Mouse (Mus musculus): ENCODE results near the gene Dpm2. TPM values are rescaled to one million over a fixed set of nuclear protein-coding genes. Genes with fewer than 3 reads are reported as not detected.

The Dpm2 gene
- polyA plus RNA-seq, 1 experiment from 2014 or later: 112 TPM

- Histone ChIP-seq H3K27ac (ENCODE audit: low read length) (peak overlapping the region; percentile 97), H3K27me3 (replicated peaks; ENCODE audit: insufficient read depth, low read length) (no peaks in the 10 kb centered on the region), H3K4me3 (ENCODE audit: low read depth, low read length) (peak overlapping the region; percentile 85), H3K36me3 (ENCODE audit: insufficient read depth, low read length) (no peaks in the 10 kb centered on the region), H3K4me1 (ENCODE audit: insufficient read depth, low read depth, low read length) (peaks cover 33% of the 10 kb centered on the region), H3K9me3 (ENCODE audit: low read length) (no peaks in the 10 kb centered on the region), H3K4me2 (replicated peaks; ENCODE audit: low read depth, low read length) (peak overlapping the region; percentile 87), H3K9ac (replicated peaks; ENCODE audit: low read depth) (peak overlapping the region; percentile 86)
- no peak for TF ChIP-seq EP300 (IDR thresholded peaks at IDR 0.05)
- no peak; the same call in none of the 2 replicates for TF ChIP-seq CTCF (IDR thresholded peaks at IDR 0.05)
- DNase-seq (ENCODE audit: low spot score) (peak; percentile 65), ATAC-seq (no peak)
- WGBS: 3% methylated on average over 11 of the region's 11 CpGs
Observed at GRCm38 (mm10) chr2:32536634-32537359, 33.9 kb upstream of the Dpm2 start.

GRCm38 (mm10) chr2:32537360-32537905 is 33.2 kb upstream of the Dpm2 start:
- peak; percentile 59 for DNase-seq (ENCODE audit: low spot score)
- no peaks in the 10 kb centered on the region for H3K9me3 ChIP-seq (ENCODE audit: low read length)
- H3K4me2 ChIP-seq (replicated peaks; ENCODE audit: low read depth, low read length): peak overlapping the region; percentile 87
- H3K27me3 ChIP-seq (replicated peaks; ENCODE audit: insufficient read depth, low read length): no peaks in the 10 kb centered on the region
- no peak for TF ChIP-seq CTCF (IDR thresholded peaks at IDR 0.05)
- TF ChIP-seq EP300 (IDR thresholded peaks at IDR 0.05): 0 out of 2 replicates have a peak, but pooled peaks have one; percentile 20
- ATAC-seq: no peak
- 9% methylated on average over 9 of the region's 9 CpGs for WGBS
- peak overlapping the region; percentile 97 for H3K27ac ChIP-seq (ENCODE audit: low read length)
- H3K4me1 ChIP-seq (ENCODE audit: insufficient read depth, low read depth, low read length): peaks cover 33% of the 10 kb centered on the region
- H3K9ac ChIP-seq (replicated peaks; ENCODE audit: low read depth): peak overlapping the region; percentile 86
- H3K36me3 ChIP-seq (ENCODE audit: insufficient read depth, low read length): no peaks in the 10 kb centered on the region
- peak overlapping the region; percentile 85 for H3K4me3 ChIP-seq (ENCODE audit: low read depth, low read length)

- H3K4me3 ChIP-seq (ENCODE audit: low read depth, low read length): peak overlapping the region; percentile 85; the same call in 1 of the 2 replicates
- WGBS: 43% methylated on average over 5 of the region's 5 CpGs
- ATAC-seq: no peak
- H3K27ac ChIP-seq (ENCODE audit: low read length): peak overlapping the region; percentile 97; the same call in 1 of the 2 replicates
- TF ChIP-seq CTCF (IDR thresholded peaks at IDR 0.05) (no peak), EP300 (IDR thresholded peaks at IDR 0.05) (no peak)
- H3K9me3 ChIP-seq (ENCODE audit: low read length): no peaks in the 10 kb centered on the region
- peak overlapping the region; percentile 86 for H3K9ac ChIP-seq (replicated peaks; ENCODE audit: low read depth)
- no peak for DNase-seq (ENCODE audit: low spot score)
- peak overlapping the region; percentile 87 for H3K4me2 ChIP-seq (replicated peaks; ENCODE audit: low read depth, low read length)
- H3K4me1 ChIP-seq (ENCODE audit: insufficient read depth, low read depth, low read length): peaks cover 35% of the 10 kb centered on the region
- no peaks in the 10 kb centered on the region for H3K36me3 ChIP-seq (ENCODE audit: insufficient read depth, low read length)
- no peaks in the 10 kb centered on the region for H3K27me3 ChIP-seq (replicated peaks; ENCODE audit: insufficient read depth, low read length)
Observed at GRCm38 (mm10) chr2:32537941-32538340, 32.7 kb upstream of the Dpm2 start.

GRCm38 (mm10) chr2:32538461-32538860 is 32.2 kb upstream of the Dpm2 start:
- no peak for TF ChIP-seq EP300 (IDR thresholded peaks at IDR 0.05)
- TF ChIP-seq CTCF (IDR thresholded peaks at IDR 0.05): no peak
- no peaks in the 10 kb centered on the region for H3K36me3 ChIP-seq (ENCODE audit: insufficient read depth, low read length)
- H3K4me3 ChIP-seq (ENCODE audit: low read depth, low read length): no peak overlapping the region
- H3K9ac ChIP-seq (replicated peaks; ENCODE audit: low read depth): no peak overlapping the region
- no peaks in the 10 kb centered on the region for H3K9me3 ChIP-seq (ENCODE audit: low read length)
- H3K4me1 ChIP-seq (ENCODE audit: insufficient read depth, low read depth, low read length): peaks cover 39% of the 10 kb centered on the region
- DNase-seq (ENCODE audit: low spot score) (peak; percentile 53), ATAC-seq (no peak)
- H3K27ac ChIP-seq (ENCODE audit: low read length): 0 out of 2 replicates have a peak overlapping the region, but pooled peaks have one; percentile 32
- 49% methylated on average over 4 of the region's 4 CpGs for WGBS
- no peaks in the 10 kb centered on the region for H3K27me3 ChIP-seq (replicated peaks; ENCODE audit: insufficient read depth, low read length)
- peak overlapping the region; percentile 87 for H3K4me2 ChIP-seq (replicated peaks; ENCODE audit: low read depth, low read length)

- H3K9ac ChIP-seq (replicated peaks; ENCODE audit: low read depth): no peak overlapping the region
- no peak overlapping the region for H3K4me3 ChIP-seq (ENCODE audit: low read depth, low read length)
- H3K27me3 ChIP-seq (replicated peaks; ENCODE audit: insufficient read depth, low read length): no peaks in the 10 kb centered on the region
- TF ChIP-seq CTCF (IDR thresholded peaks at IDR 0.05) (no peak), EP300 (IDR thresholded peaks at IDR 0.05) (no peak)
- H3K4me1 ChIP-seq (ENCODE audit: insufficient read depth, low read depth, low read length): peaks cover 35% of the 10 kb centered on the region
- H3K4me2 ChIP-seq (replicated peaks; ENCODE audit: low read depth, low read length): peak overlapping the region; percentile 9; the same call in 1 of the 2 replicates
- H3K9me3 ChIP-seq (ENCODE audit: low read length): no peaks in the 10 kb centered on the region
- no peaks in the 10 kb centered on the region for H3K36me3 ChIP-seq (ENCODE audit: insufficient read depth, low read length)
- 42% methylated on average over 14 of the region's 14 CpGs for WGBS
- peak overlapping the region; percentile 47; the same call in 1 of the 2 replicates for H3K27ac ChIP-seq (ENCODE audit: low read length)
- ATAC-seq: no peak
- peak; percentile 32 for DNase-seq (ENCODE audit: low spot score)
Observed at GRCm38 (mm10) chr2:32539452-32539981, 31.1 kb upstream of the Dpm2 start.

- H3K27ac ChIP-seq (ENCODE audit: low read length): no peak overlapping the region
- TF ChIP-seq CTCF (IDR thresholded peaks at IDR 0.05) (no peak), EP300 (IDR thresholded peaks at IDR 0.05) (no peak)
- H3K36me3 ChIP-seq (ENCODE audit: insufficient read depth, low read length): no peaks in the 10 kb centered on the region
- WGBS: 62% methylated on average over 2 of the region's 2 CpGs
- no peaks in the 10 kb centered on the region for H3K9me3 ChIP-seq (ENCODE audit: low read length)
- H3K4me1 ChIP-seq (ENCODE audit: insufficient read depth, low read depth, low read length): peaks cover 35% of the 10 kb centered on the region
- no peaks in the 10 kb centered on the region for H3K27me3 ChIP-seq (replicated peaks; ENCODE audit: insufficient read depth, low read length)
- no peak for DNase-seq (ENCODE audit: low spot score)
- H3K9ac ChIP-seq (replicated peaks; ENCODE audit: low read depth): no peak overlapping the region
- no peak overlapping the region for H3K4me2 ChIP-seq (replicated peaks; ENCODE audit: low read depth, low read length)
- no peak overlapping the region for H3K4me3 ChIP-seq (ENCODE audit: low read depth, low read length)
- ATAC-seq: no peak
Observed at GRCm38 (mm10) chr2:32541333-32541908, 29.2 kb upstream of the Dpm2 start.

Measured in lung, postnatal 0 days (tissue).